Mouse (Mus musculus): ENCODE data around the gene Tmem147. TPM values are rescaled to one million over a fixed set of nuclear protein-coding genes. Genes with fewer than 3 reads are reported as not detected.

The Tmem147 gene
- polyA plus RNA-seq, 1 experiment = 103 TPM

DNA sequence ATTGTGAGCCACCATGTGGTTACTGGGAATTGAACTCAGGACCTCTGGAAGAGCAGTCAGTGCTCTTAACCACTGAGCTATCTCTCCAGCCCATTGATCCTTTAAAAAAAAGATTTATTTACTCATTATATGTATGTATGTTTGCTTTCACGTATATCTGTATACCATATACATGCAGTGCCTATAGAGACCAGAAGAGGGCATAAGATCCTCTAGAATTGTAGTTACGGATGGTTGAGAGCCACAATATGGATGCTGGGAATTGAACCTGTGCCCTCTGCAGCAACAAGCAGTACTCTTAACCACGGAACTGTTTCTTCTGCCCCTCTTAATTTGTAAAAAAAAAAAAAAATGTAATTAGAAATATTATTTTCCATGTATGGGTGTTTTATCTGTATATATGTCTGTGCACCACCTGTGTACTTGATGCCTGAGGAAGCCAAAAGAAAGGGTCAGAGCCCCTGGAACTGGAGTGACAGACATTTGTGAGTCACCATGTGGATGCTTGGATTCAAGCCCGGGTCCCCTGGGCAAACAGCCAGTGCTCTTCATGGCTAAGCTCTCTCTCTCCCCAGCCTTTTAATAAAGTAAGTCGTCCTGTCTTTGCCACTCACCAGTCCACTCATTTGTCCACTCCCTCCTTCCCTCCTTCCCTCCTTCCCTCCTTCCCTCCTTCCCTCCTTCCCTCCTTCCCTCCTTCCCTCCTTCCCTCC lies 50.9 kb downstream of the Tmem147 start:
- H3K27me3 ChIP-seq (ENCODE audit: control insufficient read depth, insufficient read depth, low read length) = no peaks in the 10 kb centered on the region
- 78% methylated on average over 5 of the region's 5 CpGs for WGBS
- no peaks in the 10 kb centered on the region for H3K36me3 ChIP-seq (ENCODE audit: control insufficient read depth, insufficient read depth, low read length)
- H3K4me3 ChIP-seq (ENCODE audit: extremely low read depth, insufficient read depth, insufficient read length) = no peak overlapping the region
- no peak overlapping the region for H3K27ac ChIP-seq (ENCODE audit: insufficient read depth, low read length)
- TF ChIP-seq POLR2A (IDR thresholded peaks at IDR 0.05; ENCODE audit: low read depth, low read length) (no peak), CTCF (IDR thresholded peaks at IDR 0.05; ENCODE audit: extremely low read depth, insufficient read depth, insufficient read length, insufficient replicate concordance) (no peak)
- no peaks in the 10 kb centered on the region; the same call in 1 of the 2 replicates for H3K4me1 ChIP-seq (ENCODE audit: control insufficient read depth, insufficient read depth, insufficient read length)
- no peak for DNase-seq (ENCODE audit: low read depth in 1 of 2, low spot score in 2 of 2)

Other genes starting within 250 kb of the Tmem147 start
- 0.04 TPM in 1 of 2 replicates, not detected in the other for gene Prodh2, start 235.9 kb downstream of the Tmem147 start, polyA plus RNA-seq (2012; rRNA removed)
- 18.4 and 26.5 TPM in 2 replicates for gene Arhgap33, start 194.5 kb downstream of the Tmem147 start, polyA plus RNA-seq (2012; rRNA removed)
- gene Hspb6, start 177.4 kb downstream of the Tmem147 start, polyA plus RNA-seq (2012; rRNA removed) = 10.7 and 12.1 TPM in 2 replicates
- gene Proser3, start 177.2 kb downstream of the Tmem147 start, polyA plus RNA-seq (2012; rRNA removed) = 8.5 and 10.8 TPM in 2 replicates
- gene Lin37, start 169.7 kb downstream of the Tmem147 start, polyA plus RNA-seq (2012; rRNA removed) = 34.9 and 36.4 TPM in 2 replicates
- gene U2af1l4, start 166.2 kb downstream of the Tmem147 start, polyA plus RNA-seq (2012; rRNA removed) = 31.6 and 36.5 TPM in 2 replicates
- 3.1 and 4.4 TPM in 2 replicates for gene Gm49396, start 166.2 kb downstream of the Tmem147 start, polyA plus RNA-seq (2012; rRNA removed)
- gene Psenen, start 165.9 kb downstream of the Tmem147 start, polyA plus RNA-seq (2012; rRNA removed) = 85.2 and 86.9 TPM in 2 replicates
- 17.0 and 19.0 TPM in 2 replicates for gene Igflr1, start 164.1 kb downstream of the Tmem147 start, polyA plus RNA-seq (2012; rRNA removed)
- 59.7 and 71.7 TPM in 2 replicates for gene Kmt2b, start 140.8 kb downstream of the Tmem147 start, polyA plus RNA-seq (2012; rRNA removed)
- 10.2 and 10.3 TPM in 2 replicates for gene Zbtb32, start 130.6 kb downstream of the Tmem147 start, polyA plus RNA-seq (2012; rRNA removed)
- 0.88 and 1.2 TPM in 2 replicates for gene Upk1a, start 116.7 kb downstream of the Tmem147 start, polyA plus RNA-seq (2012; rRNA removed)
- 116 and 120 TPM in 2 replicates for gene Cox6b1, start 103.4 kb downstream of the Tmem147 start, polyA plus RNA-seq (2012; rRNA removed)
- not detected in 2 replicates for gene Etv2, start 93.7 kb downstream of the Tmem147 start, polyA plus RNA-seq (2012; rRNA removed)
- gene Rbm42, start 79.2 kb downstream of the Tmem147 start, polyA plus RNA-seq (2012; rRNA removed) = 56.5 and 74.5 TPM in 2 replicates
- 13.3 and 18.5 TPM in 2 replicates for gene Haus5, start 64.5 kb downstream of the Tmem147 start, polyA plus RNA-seq (2012; rRNA removed)
- gene Pmis2, start 57.9 kb downstream of the Tmem147 start, polyA plus RNA-seq (2012; rRNA removed) = not detected in 2 replicates
- gene 2200002J24Rik, start 30.6 kb downstream of the Tmem147 start, polyA plus RNA-seq (2012; rRNA removed) = 0.41 and 0.63 TPM in 2 replicates
- 0.90 and 1.0 TPM in 2 replicates for gene Atp4a, start 17.3 kb downstream of the Tmem147 start, polyA plus RNA-seq (2012; rRNA removed)
- 0.12 TPM in 1 of 2 replicates, not detected in the other for gene Gapdhs, start 14.1 kb upstream of the Tmem147 start, polyA plus RNA-seq (2012; rRNA removed)
- gene Sbsn, start 21.9 kb upstream of the Tmem147 start, polyA plus RNA-seq (2012; rRNA removed) = 0.47 and 0.97 TPM in 2 replicates
- gene Dmkn, start 34.2 kb upstream of the Tmem147 start, polyA plus RNA-seq (2012; rRNA removed) = 1.1 and 1.5 TPM in 2 replicates
- not detected in 2 replicates for gene Krtdap, start 58.4 kb upstream of the Tmem147 start, polyA plus RNA-seq (2012; rRNA removed)
- 19.2 and 38.6 TPM in 2 replicates for gene Ffar2, start 94.2 kb upstream of the Tmem147 start, polyA plus RNA-seq (2012; rRNA removed)
- gene Ffar3, start 126.6 kb upstream of the Tmem147 start, polyA plus RNA-seq (2012; rRNA removed) = 0.59 and 0.84 TPM in 2 replicates
- gene Ffar1, start 132.0 kb upstream of the Tmem147 start, polyA plus RNA-seq (2012; rRNA removed) = 17.0 and 20.1 TPM in 2 replicates
- 269 and 316 TPM in 2 replicates for gene Cd22, start 150.8 kb upstream of the Tmem147 start, polyA plus RNA-seq (2012; rRNA removed)
- gene Mag, start 185.3 kb upstream of the Tmem147 start, polyA plus RNA-seq (2012; rRNA removed) = 3.5 TPM in 2 replicates
- 15.6 and 18.2 TPM in 2 replicates for gene Hamp2, start 195.1 kb upstream of the Tmem147 start, polyA plus RNA-seq (2012; rRNA removed)
- 0.82 TPM in 1 of 2 replicates, not detected in the other for gene Hamp, start 214.5 kb upstream of the Tmem147 start, polyA plus RNA-seq (2012; rRNA removed)
- gene Usf2, start 227.3 kb upstream of the Tmem147 start, polyA plus RNA-seq (2012; rRNA removed) = 151 and 196 TPM in 2 replicates
- gene Lsr, start 243.9 kb upstream of the Tmem147 start, polyA plus RNA-seq (2012; rRNA removed) = 7.5 and 9.4 TPM in 2 replicates
- gene Fam187b, start 244.2 kb upstream of the Tmem147 start, polyA plus RNA-seq (2012; rRNA removed) = 0.35 and 0.63 TPM in 2 replicates